Mouse (Mus musculus) T-helper 2 cell (primary cell): ENCODE measurements around the gene Asphd1.

Source experiments
- in situ Hi-C: fragments of 300-600 bp; cut with MboI, MseI; formaldehyde crosslinking; loops from one replicate; pipeline ENCODE4 v1.15.1; 2025; ENCODE audit warnings: high pct_unique_total_duplicates

Asphd1 gene

GRCm38 (mm10) chr7:126949403-126949792 is at the start of gene Asphd1:
TSS of gene Asphd1 (minus strand) at chr7:126949582.
- in situ Hi-C loops: no loop called here

DNA sequence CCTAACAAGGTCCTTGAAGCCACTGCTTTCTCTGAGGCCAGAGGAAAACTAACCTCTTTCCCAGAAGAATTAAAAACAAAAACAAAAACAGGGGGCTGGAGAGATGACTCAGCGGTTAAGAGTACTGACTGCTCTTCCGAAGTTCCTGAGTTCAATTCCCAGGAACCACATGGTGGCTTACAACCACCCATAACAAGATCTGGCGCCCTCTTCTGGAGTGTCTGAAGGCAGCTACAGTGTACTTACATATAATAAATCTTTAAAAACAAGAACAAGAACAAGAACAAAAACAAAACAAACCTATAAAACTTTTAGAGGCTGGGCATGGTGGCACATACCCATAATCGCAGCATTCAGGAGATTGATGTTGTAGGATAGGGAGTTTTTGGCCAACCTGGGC is 47.1 kb upstream of the Asphd1 start:
- in situ Hi-C loops: loop anchor here (10.0 kb wide), 1 partner anchor 698 kb away; no protein-coding TSS in a partner anchor

GRCm38 (mm10) chr7:126988816-126989215 is 39.4 kb upstream of the Asphd1 start:
- in situ Hi-C loops: no loop called here

- in situ Hi-C loops: no loop called here
These were observed 36.9 kb upstream of the Asphd1 start for GRCm38 (mm10) chr7:126986319-126986718.

GRCm38 (mm10) chr7:126984667-126985444 is 35.5 kb upstream of the Asphd1 start:
- in situ Hi-C loops: no loop called here

DNA sequence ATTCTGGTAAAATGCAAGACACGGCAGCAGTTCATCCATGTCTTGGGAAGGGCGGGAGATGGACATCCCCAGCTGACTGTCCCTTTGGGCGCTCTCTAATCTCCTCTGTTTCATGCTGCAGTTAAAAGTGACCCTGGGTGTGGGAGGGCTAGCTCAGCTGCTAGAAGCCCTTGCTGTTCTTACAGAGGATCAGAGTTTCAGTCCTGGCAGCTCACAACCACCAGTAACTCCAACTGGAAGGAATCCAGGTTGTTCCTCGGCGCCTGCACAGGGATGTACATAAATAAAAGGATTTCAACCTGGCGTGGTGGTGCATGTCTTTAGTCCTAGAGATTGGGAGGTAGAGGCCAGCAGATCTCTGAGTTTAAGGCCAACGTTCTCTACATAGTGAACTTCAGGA is 33.7 kb upstream of the Asphd1 start:
- in situ Hi-C loops: no loop called here

DNA sequence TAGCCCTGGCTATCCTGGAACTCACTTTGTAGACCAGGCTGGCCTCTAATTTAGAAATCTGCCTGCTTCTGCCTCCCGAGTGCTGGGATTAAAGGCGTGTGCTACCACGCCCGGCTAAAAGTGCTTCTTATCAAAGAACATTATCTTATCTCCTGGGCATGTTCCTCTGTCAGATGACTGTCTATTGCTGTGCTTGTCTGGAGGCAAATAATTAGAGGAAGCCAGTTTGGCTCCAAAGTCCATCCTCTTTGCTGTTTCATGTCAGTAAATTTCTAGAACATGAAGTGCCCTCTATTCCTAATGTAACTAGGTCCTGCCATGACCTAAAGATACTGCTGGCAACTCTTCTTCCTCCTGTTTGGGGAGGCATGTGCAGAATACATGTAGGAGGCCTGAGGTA is 32.7 kb upstream of the Asphd1 start:
- in situ Hi-C loops: no loop called here

GRCm38 (mm10) chr7:126981601-126982000 is 32.2 kb upstream of the Asphd1 start:
- in situ Hi-C loops: no loop called here

- in situ Hi-C loops: no loop called here
These were observed 29.5 kb upstream of the Asphd1 start for GRCm38 (mm10) chr7:126978841-126979240.

DNA sequence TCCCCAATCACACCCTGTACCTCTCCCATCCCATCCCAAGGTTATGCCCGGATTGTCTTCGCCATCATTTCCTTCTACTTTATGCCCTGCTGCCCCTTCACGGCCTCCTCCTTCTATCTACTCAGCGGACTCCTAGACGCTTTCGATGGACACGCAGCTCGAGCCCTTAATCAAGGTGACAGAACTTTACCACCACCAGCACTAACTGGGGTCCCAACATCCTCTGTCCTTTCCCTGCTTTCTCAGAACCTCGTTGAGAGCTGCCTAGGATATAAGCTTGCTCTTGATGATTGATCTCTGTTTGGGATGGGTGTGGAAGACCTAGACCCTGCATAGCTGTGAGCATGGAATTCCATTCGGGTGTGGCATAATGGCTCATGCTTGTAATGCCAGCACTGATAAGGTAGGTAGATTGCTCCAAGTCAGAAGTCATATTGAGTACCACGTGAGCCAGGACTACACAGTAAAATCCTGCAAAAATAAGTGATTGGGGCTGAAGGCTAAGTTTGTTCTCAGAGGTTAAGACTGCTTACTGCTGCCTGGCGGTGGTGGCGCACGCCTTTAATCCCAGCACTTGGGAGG is 27.6 kb upstream of the Asphd1 start:
- in situ Hi-C loops: no loop called here

- in situ Hi-C loops: no loop called here
These were observed 26.8 kb upstream of the Asphd1 start, which contains the start of gene Cdiptos for GRCm38 (mm10) chr7:126975950-126976866. TSS of gene Cdiptos (minus strand) at chr7:126976098.

GRCm38 (mm10) chr7:126975893-126975949 is 26.3 kb upstream of the Asphd1 start, which contains the start of gene Cdipt:
TSS of gene Cdipt (plus strand) at chr7:126975914.
- in situ Hi-C loops: no loop called here

- in situ Hi-C loops: no loop called here
These were observed 26.1 kb upstream of the Asphd1 start for GRCm38 (mm10) chr7:126975493-126975892.

GRCm38 (mm10) chr7:126967361-126967760 is 18.0 kb upstream of the Asphd1 start:
- in situ Hi-C loops: no loop called here

- in situ Hi-C loops: no loop called here
These were observed 16.2 kb upstream of the Asphd1 start for GRCm38 (mm10) chr7:126965568-126965967.

GRCm38 (mm10) chr7:126963548-126964286 is 14.3 kb upstream of the Asphd1 start:
- in situ Hi-C loops: loop anchor here (5.0 kb wide), 1 partner anchor 141 kb away; no protein-coding TSS in a partner anchor

DNA sequence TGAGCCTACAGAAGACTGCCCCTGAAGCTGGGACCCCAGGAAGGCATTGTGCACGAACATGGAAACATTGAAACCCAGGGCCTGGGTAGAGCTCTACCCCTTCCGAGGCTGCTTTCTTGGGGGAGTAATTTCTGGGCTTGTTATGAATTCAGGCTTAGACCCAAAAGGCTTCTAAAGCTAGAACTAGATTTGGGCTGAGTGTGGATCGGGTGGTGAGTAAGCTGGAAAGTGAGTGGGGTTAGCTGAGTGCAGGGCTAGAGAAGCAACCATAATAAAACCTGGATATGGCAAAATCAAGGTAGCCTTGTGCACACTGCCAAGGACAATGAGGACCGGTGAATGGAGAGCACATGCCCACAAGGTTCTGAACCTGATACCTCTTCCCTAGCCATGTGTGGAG is 12.6 kb upstream of the Asphd1 start:
- in situ Hi-C loops: loop anchor here (5.0 kb wide), 1 partner anchor 140 kb away; no protein-coding TSS in a partner anchor

- in situ Hi-C loops: loop anchor here (5.0 kb wide), 1 partner anchor 139 kb away; no protein-coding TSS in a partner anchor
These were observed 11.7 kb upstream of the Asphd1 start for GRCm38 (mm10) chr7:126961095-126961494.

GRCm38 (mm10) chr7:126959780-126960179 is 10.4 kb upstream of the Asphd1 start:
- in situ Hi-C loops: loop anchor here (5.0 kb wide), 1 partner anchor 137 kb away; no protein-coding TSS in a partner anchor

- in situ Hi-C loops: no loop called here
These were observed 5.7 kb upstream of the Asphd1 start for GRCm38 (mm10) chr7:126955125-126955524.

DNA sequence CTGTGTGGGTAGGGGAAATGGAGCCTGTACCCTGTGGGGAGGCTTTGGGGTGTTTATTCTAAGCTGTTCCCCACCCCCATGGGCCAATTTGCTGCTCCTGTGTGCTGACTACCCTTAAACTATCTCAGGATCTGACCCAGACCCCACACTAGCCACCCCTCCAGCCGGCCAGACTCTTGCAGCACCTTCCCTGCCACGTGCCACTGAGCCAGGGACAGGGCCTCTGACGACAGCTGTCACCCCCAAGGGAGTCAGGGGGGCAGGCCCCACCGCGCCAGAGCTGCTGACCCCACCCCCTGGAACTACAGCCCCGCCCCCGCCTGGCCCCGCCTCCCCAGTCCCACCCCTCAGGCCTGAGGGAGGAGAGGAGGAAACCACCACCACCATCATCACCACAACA is 3.3 kb upstream of the Asphd1 start:
- in situ Hi-C loops: no loop called here

GRCm38 (mm10) chr7:126951741-126952140 is 2.4 kb upstream of the Asphd1 start:
- in situ Hi-C loops: no loop called here
